Comparison of ENCODE assay signal across 7 mouse cellular contexts in genomic region chr2:127667843-127668506, GRCm38 (mm10).
A peak's percentile ranks its signal among the peaks of the same experiment; 100 is the strongest.
DNase-seq lines count a peak whose midpoint lies in the region.

No protein-coding gene starts in this region.

- peak; percentile 38 to 42 for DNase-seq in kidney, postnatal 36 days
- no peak for DNase-seq in kidney, postnatal 14 days
- peak; percentile 20 to 24 for DNase-seq in B cell, adult 2 months
- peak; percentile 39 for DNase-seq in ES-CJ7 (ENCODE audit: low read depth, low spot score)
- DNase-seq in embryo, embryonic 11 days: peak; percentile 64
- DNase-seq in natural killer cell, adult 2 months (ENCODE audit: low spot score in 2 of 2): no peak
- no peak for DNase-seq in ovary, adult 18-20 months (ENCODE audit: low spot score)

Comparison
In these comparisons a context has a peak if more than half of its experiments do, and no peak if none do; other contexts are left out.
1. DNase-seq: peak in kidney, postnatal 36 days (2 of 2), B cell, adult 2 months (2 of 2), ES-CJ7 (single experiment) and embryo, embryonic 11 days (single experiment); none in kidney, postnatal 14 days (single experiment), natural killer cell, adult 2 months (0 of 2) and ovary, adult 18-20 months (single experiment).